Mouse (Mus musculus) stomach, postnatal 0 days (tissue): ENCODE data around the gene Myo3b. TPM values are rescaled to one million over a fixed set of nuclear protein-coding genes. Genes with fewer than 3 reads are reported as not detected.

Experiments used
- ATAC-seq: fragments of 200-750 bp; cut with Nextera tagmentation; 2 replicates; pipeline ENCODE4 v1.8.0; 2017; ENCODE audit not compliant: low FRiP score, low TSS enrichment
- DNase-seq: peaks from one replicate; pipeline ENCODE4 v3.0.0-alpha.2; 2016; ENCODE audit warnings: low spot score
- H3K27ac ChIP-seq: fragments of 300-500 bp; sonication (generic); replicated peaks from 2 replicates; pipeline ENCODE4 v1.5.1; 2014; ENCODE audit warnings: mild to moderate bottlenecking, control low read depth
- H3K27me3 ChIP-seq: fragments of 300-500 bp; sonication (generic); 2 replicates; pipeline ENCODE4 v1.6.1; 2014; ENCODE audit warnings: low read length; ENCODE audit not compliant: control insufficient read depth, insufficient read depth
- H3K36me3 ChIP-seq: fragments of 300-500 bp; sonication (generic); 2 replicates; pipeline ENCODE4 v1.6.1; 2014; ENCODE audit warnings: low read length, mixed read lengths; ENCODE audit not compliant: control insufficient read depth, insufficient read depth
- H3K4me1 ChIP-seq: fragments of 300-500 bp; sonication (generic); replicated peaks from 2 replicates; pipeline ENCODE4 v1.6.1; 2014; ENCODE audit warnings: antibody characterized with exemption; ENCODE audit not compliant: control insufficient read depth, insufficient read depth
- H3K4me2 ChIP-seq: fragments of 300-500 bp; sonication (generic); replicated peaks from 2 replicates; pipeline ENCODE4 v1.6.1; 2014; ENCODE audit warnings: low read depth, mild to moderate bottlenecking, control low read depth, moderate library complexity
- H3K4me3 ChIP-seq: fragments of 300-500 bp; sonication (generic); 2 replicates; pipeline ENCODE4 v1.5.1; 2014; ENCODE audit warnings: low read depth, low read length, control low read depth
- H3K9ac ChIP-seq: fragments of 300-500 bp; sonication (generic); 2 replicates; pipeline ENCODE4 v1.6.1; 2014; ENCODE audit warnings: mild to moderate bottlenecking, low read length, control low read depth, mixed read lengths
- H3K9me3 ChIP-seq: fragments of 300-500 bp; sonication (generic); 2 replicates; pipeline ENCODE4 v1.6.1; 2016; ENCODE audit warnings: low read length; ENCODE audit not compliant: control insufficient read depth
- CTCF ChIP-seq: IDR thresholded peaks from 2 replicates; pipeline ENCODE4 v1.5.1; 2016; ENCODE audit warnings: antibody characterized with exemption, low read depth, mild to moderate bottlenecking, moderate library complexity
- EP300 ChIP-seq: optimal IDR thresholded peaks from 2 replicates; pipeline ENCODE3; 2016; ENCODE audit warnings: antibody characterized with exemption
- WGBS: fragments of 180-500 bp; shearing (Covaris S2); extraction: QIAGEN DNeasy Blood & Tissue Kit; methylation state at CpG from one replicate; pipeline ENCODE4 v1.1.7; 2014; 5-methylcytosine and 5-hydroxymethylcytosine counted together
- polyA plus RNA-seq: library from polyadenylated mRNA; unstranded; fragments of >200 nt; fragmentation: Nextera tagmentation; extraction: Ambion mirVana; gene quantifications from 2 replicates; pipeline ENCODE4 v1.2.1, GENCODE M21; 2015

Gene Myo3b
- polyA plus RNA-seq, 1 experiment from 2014 or later, result 0.21 TPM

GRCm38 (mm10) chr2:70182150-70182670 is 143.3 kb downstream of the Myo3b start:
- no peaks in the 10 kb centered on the region for H3K9me3 ChIP-seq
- no peak overlapping the region for H3K4me3 ChIP-seq
- no peak overlapping the region for H3K27ac ChIP-seq
- no peak overlapping the region for H3K9ac ChIP-seq
- no peak for TF ChIP-seq EP300
- TF ChIP-seq CTCF, result no peak
- no peaks in the 10 kb centered on the region for H3K4me1 ChIP-seq
- DNase-seq, result no peak
- WGBS, result 93% methylated on average over 8 of the region's 8 CpGs
- H3K36me3 ChIP-seq, result no peaks in the 10 kb centered on the region
- no peak for ATAC-seq
- H3K4me2 ChIP-seq, result no peak overlapping the region
- H3K27me3 ChIP-seq, result no peaks in the 10 kb centered on the region

GRCm38 (mm10) chr2:70187040-70187439 is 148.1 kb downstream of the Myo3b start:
- H3K9ac ChIP-seq, result no peak overlapping the region
- no peak overlapping the region for H3K27ac ChIP-seq
- H3K27me3 ChIP-seq, result no peaks in the 10 kb centered on the region
- DNase-seq (no peak), ATAC-seq (no peak)
- WGBS, result 62% methylated on average over 6 of the region's 6 CpGs
- TF ChIP-seq CTCF (no peak), EP300 (no peak)
- H3K36me3 ChIP-seq, result no peaks in the 10 kb centered on the region
- H3K4me2 ChIP-seq, result no peak overlapping the region
- no peaks in the 10 kb centered on the region for H3K9me3 ChIP-seq
- no peak overlapping the region for H3K4me3 ChIP-seq
- no peaks in the 10 kb centered on the region for H3K4me1 ChIP-seq

- no peak overlapping the region for H3K27ac ChIP-seq
These were observed 156.7 kb downstream of the Myo3b start for GRCm38 (mm10) chr2:70195418-70196248.

GRCm38 (mm10) chr2:70201796-70202555 is 163.1 kb downstream of the Myo3b start:
- Histone ChIP-seq H3K4me1 (no peaks in the 10 kb centered on the region), H3K4me3 (no peak overlapping the region), H3K36me3 (no peaks in the 10 kb centered on the region), H3K9ac (no peak overlapping the region), H3K4me2 (no peak overlapping the region), H3K9me3 (no peaks in the 10 kb centered on the region), H3K27ac (no peak overlapping the region), H3K27me3 (no peaks in the 10 kb centered on the region)
- TF ChIP-seq CTCF, result no peak
- no peak for TF ChIP-seq EP300
- ATAC-seq (no peak), DNase-seq (no peak)
- 52% methylated on average over 11 of the region's 11 CpGs for WGBS

More at GRCm38 (mm10) chr2:70195418-70196248, 156.7 kb downstream of the Myo3b start:
- no peak overlapping the region for H3K4me2 ChIP-seq
- no peak for ATAC-seq
- 47% methylated on average over 9 of the region's 9 CpGs for WGBS
- no peak overlapping the region for H3K9ac ChIP-seq
- H3K4me3 ChIP-seq, result no peak overlapping the region
- H3K27me3 ChIP-seq, result no peaks in the 10 kb centered on the region
- no peaks in the 10 kb centered on the region for H3K4me1 ChIP-seq
- TF ChIP-seq CTCF (no peak), EP300 (no peak)
- DNase-seq, result no peak
- H3K36me3 ChIP-seq, result no peaks in the 10 kb centered on the region
- no peaks in the 10 kb centered on the region for H3K9me3 ChIP-seq

- Histone ChIP-seq H3K9ac (no peak overlapping the region), H3K9me3 (no peaks in the 10 kb centered on the region), H3K4me1 (no peaks in the 10 kb centered on the region), H3K27ac (no peak overlapping the region), H3K4me2 (no peak overlapping the region), H3K36me3 (no peaks in the 10 kb centered on the region), H3K4me3 (no peak overlapping the region), H3K27me3 (no peaks in the 10 kb centered on the region)
- DNase-seq (no peak), ATAC-seq (no peak)
- TF ChIP-seq EP300 (no peak), CTCF (no peak)
- WGBS, result 47% methylated on average over 8 of the region's 8 CpGs
These were observed 163.7 kb downstream of the Myo3b start for GRCm38 (mm10) chr2:70202578-70203167.
